Mouse (Mus musculus): ENCODE results near the gene Higd1b.

DNA sequence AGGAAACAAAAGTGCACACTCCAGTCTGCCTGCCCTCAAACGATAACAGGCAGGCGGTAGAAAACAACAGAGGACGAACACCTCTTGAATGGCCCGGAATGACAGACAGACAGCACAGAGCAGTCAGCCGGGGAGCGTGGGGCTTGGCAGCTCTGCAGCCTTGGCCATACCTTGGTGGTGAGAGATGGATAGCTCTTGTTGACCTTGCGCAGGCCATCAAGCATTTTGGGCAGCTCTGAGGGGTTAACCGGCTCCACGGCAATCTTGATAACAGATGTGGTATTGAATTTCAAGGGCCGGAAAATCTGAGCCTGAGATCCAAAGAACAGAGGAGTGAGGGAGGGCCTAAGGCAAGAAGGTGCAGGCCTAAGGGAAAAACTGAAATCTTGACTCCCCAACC is 10.3 kb downstream of the Higd1b start:
- TF ChIP-seq POLR2A (IDR thresholded peaks at IDR 0.05; ENCODE audit: insufficient read depth, low read depth, low read length), result no peak
- no peak for TF ChIP-seq CTCF (IDR thresholded peaks at IDR 0.05)
- TF ChIP-seq EP300 (IDR thresholded peaks at IDR 0.05; ENCODE audit: insufficient read depth, low read depth, low read length), result no peak
